Mouse (Mus musculus) neural tube, embryonic 10.5 days (tissue): ENCODE data around the gene Slc9a5.

Experiments
- DNase-seq: peaks from one replicate; pipeline ENCODE4 v3.0.0-alpha.2; 2017; ENCODE audit warnings: low spot score; ENCODE audit errors: extremely low spot score

The Slc9a5 gene

GRCm38 (mm10) chr8:105348450-105349095, at the start of gene Slc9a5:
TSS of gene Slc9a5 (plus strand) at chr8:105348843.
- peak; percentile 84 for DNase-seq

GRCm38 (mm10) chr8:105299962-105300361, 48.7 kb upstream of the Slc9a5 start:
- DNase-seq, result no peak

GRCm38 (mm10) chr8:105303396-105303795, 45.2 kb upstream of the Slc9a5 start:
- DNase-seq, result no peak

- DNase-seq, result no peak
Observed at GRCm38 (mm10) chr8:105303874-105304273, 44.8 kb upstream of the Slc9a5 start.

- DNase-seq, result no peak
Observed at GRCm38 (mm10) chr8:105304325-105305210, 44.1 kb upstream of the Slc9a5 start.

GRCm38 (mm10) chr8:105305211-105306145, 43.2 kb upstream of the Slc9a5 start, which contains the start of gene Elmo3:
TSS of gene Elmo3 (plus strand) at chr8:105305601.
- DNase-seq, result peak; percentile 49

GRCm38 (mm10) chr8:105306146-105306691, 42.4 kb upstream of the Slc9a5 start:
- DNase-seq, result no peak

- no peak for DNase-seq
Observed at GRCm38 (mm10) chr8:105307670-105308069, 41.0 kb upstream of the Slc9a5 start.

- no peak for DNase-seq
Observed at GRCm38 (mm10) chr8:105308428-105308827, 40.2 kb upstream of the Slc9a5 start.

GRCm38 (mm10) chr8:105309142-105309847, 39.3 kb upstream of the Slc9a5 start:
- DNase-seq, result no peak

- no peak for DNase-seq
Observed at GRCm38 (mm10) chr8:105310118-105310517, 38.5 kb upstream of the Slc9a5 start.

- no peak for DNase-seq
Observed at GRCm38 (mm10) chr8:105311718-105312117, 36.9 kb upstream of the Slc9a5 start.

- no peak for DNase-seq
Observed at GRCm38 (mm10) chr8:105312891-105313481, 35.7 kb upstream of the Slc9a5 start.

- no peak for DNase-seq
Observed at GRCm38 (mm10) chr8:105313622-105314402, 34.8 kb upstream of the Slc9a5 start.

- DNase-seq, result no peak
Observed at GRCm38 (mm10) chr8:105315073-105315769, 33.4 kb upstream of the Slc9a5 start.

GRCm38 (mm10) chr8:105317941-105318340, 30.7 kb upstream of the Slc9a5 start:
- no peak for DNase-seq

GRCm38 (mm10) chr8:105318662-105319190, 29.9 kb upstream of the Slc9a5 start:
- DNase-seq, result no peak

- no peak for DNase-seq
Observed at GRCm38 (mm10) chr8:105323183-105323582, 25.5 kb upstream of the Slc9a5 start.
